Mouse (Mus musculus): ENCODE results near the gene Hfm1. TPM values are rescaled to one million over a fixed set of nuclear protein-coding genes. Genes with fewer than 3 reads are reported as not detected.
A peak's percentile ranks its signal among the peaks of the same experiment; 100 is the strongest.

The Hfm1 gene
- polyA plus RNA-seq, 1 experiment from 2014 or later, result 6.8 TPM

GRCm38 (mm10) chr5:106830775-106831174 is 95.3 kb downstream of the Hfm1 start:
- H3K36me3 ChIP-seq (replicated peaks), result no peaks in the 10 kb centered on the region
- H3K9me3 ChIP-seq, result no peaks in the 10 kb centered on the region
- no peak overlapping the region for H3K27ac ChIP-seq
- no peak overlapping the region for H3K4me2 ChIP-seq
- 84% methylated on average over 4 of the region's 4 CpGs for WGBS
- peaks cover 14% of the 10 kb centered on the region for H3K27me3 ChIP-seq
- ATAC-seq (ENCODE audit: low FRiP score), result no peak
- H3K9ac ChIP-seq, result no peak overlapping the region
- H3K4me3 ChIP-seq (replicated peaks), result no peak overlapping the region
- H3K4me1 ChIP-seq, result peaks cover 9% of the 10 kb centered on the region

GRCm38 (mm10) chr5:106826740-106827139 is 99.4 kb downstream of the Hfm1 start:
- no peaks in the 10 kb centered on the region for H3K9me3 ChIP-seq

GRCm38 (mm10) chr5:106826044-106826443 is 100.1 kb downstream of the Hfm1 start:
- no peak overlapping the region for H3K27ac ChIP-seq
- H3K27me3 ChIP-seq, result peaks cover 14% of the 10 kb centered on the region
- no peaks in the 10 kb centered on the region for H3K36me3 ChIP-seq (replicated peaks)
- H3K4me1 ChIP-seq, result peaks cover 11% of the 10 kb centered on the region
- ATAC-seq (ENCODE audit: low FRiP score), result no peak
- no peak overlapping the region for H3K9ac ChIP-seq
- peak overlapping the region; percentile 68 for H3K4me2 ChIP-seq
- H3K4me3 ChIP-seq (replicated peaks), result no peak overlapping the region
- H3K9me3 ChIP-seq, result no peaks in the 10 kb centered on the region
- WGBS, result 56% methylated on average over 8 of the region's 8 CpGs

More at GRCm38 (mm10) chr5:106826740-106827139, 99.4 kb downstream of the Hfm1 start:
- peaks cover 14% of the 10 kb centered on the region for H3K27me3 ChIP-seq
- no peak overlapping the region for H3K4me3 ChIP-seq (replicated peaks)
- H3K27ac ChIP-seq, result no peak overlapping the region
- H3K4me1 ChIP-seq, result peaks cover 11% of the 10 kb centered on the region
- no peak overlapping the region for H3K9ac ChIP-seq
- H3K4me2 ChIP-seq, result no peak overlapping the region
- no peak for ATAC-seq (ENCODE audit: low FRiP score)
- H3K36me3 ChIP-seq (replicated peaks), result no peaks in the 10 kb centered on the region

DNA sequence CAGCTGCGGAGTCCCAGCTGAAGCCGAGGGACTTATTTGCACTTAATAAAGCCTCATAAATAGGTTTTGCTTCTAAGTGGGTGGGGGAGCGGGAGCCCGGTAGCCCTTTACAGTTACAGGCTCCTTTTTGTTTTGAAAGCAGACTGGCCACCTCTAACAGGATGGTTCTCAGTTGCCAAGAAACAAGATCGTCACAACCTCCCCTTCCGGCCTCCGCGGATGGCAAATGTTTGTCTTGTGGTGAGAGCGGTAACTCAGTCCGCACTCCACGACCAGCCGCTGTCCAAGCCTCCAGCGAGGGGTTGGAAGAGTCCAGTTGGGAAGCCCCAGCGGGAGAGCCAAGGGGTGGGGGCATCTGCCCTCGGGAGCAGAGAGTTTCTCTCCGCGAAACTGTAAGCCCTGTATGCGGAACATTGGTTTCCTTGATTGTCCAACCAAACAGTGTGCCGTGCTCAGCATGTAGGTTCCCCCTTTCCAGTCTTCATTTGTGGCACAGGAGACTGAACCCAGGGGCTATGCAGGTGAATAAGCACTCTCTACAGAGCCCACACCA is 100.7 kb downstream of the Hfm1 start:
- H3K4me1 ChIP-seq, result peaks cover 11% of the 10 kb centered on the region
- WGBS, result 7% methylated on average over 19 of the region's 19 CpGs
- peak overlapping the region; percentile 68 for H3K4me2 ChIP-seq
- H3K36me3 ChIP-seq (replicated peaks), result no peaks in the 10 kb centered on the region
- peak; percentile 76 for ATAC-seq (ENCODE audit: low FRiP score)
- peaks cover 14% of the 10 kb centered on the region for H3K27me3 ChIP-seq
- H3K4me3 ChIP-seq (replicated peaks), result peak overlapping the region; percentile 37
- H3K9ac ChIP-seq, result peak overlapping the region; percentile 55
- H3K27ac ChIP-seq, result peak overlapping the region; percentile 66
- H3K9me3 ChIP-seq, result no peaks in the 10 kb centered on the region

DNA sequence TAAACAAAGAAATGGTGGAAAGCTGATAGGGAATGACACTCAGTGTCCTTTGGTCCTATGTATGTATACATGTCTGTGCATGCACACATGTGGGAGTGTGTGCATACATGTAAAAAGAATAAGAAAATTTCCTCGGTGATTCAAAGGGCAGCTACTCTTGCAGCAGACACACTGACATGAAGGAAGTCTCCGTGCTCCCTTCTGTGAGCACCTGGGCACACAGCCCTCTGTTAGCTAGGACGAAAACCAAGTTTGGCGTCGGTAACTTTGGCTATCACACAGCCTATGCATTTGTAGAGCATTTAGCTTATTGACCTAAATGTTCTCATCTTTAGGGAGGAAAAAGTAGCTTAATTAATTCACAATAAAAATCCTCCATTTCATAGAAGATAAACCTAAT is 101.4 kb downstream of the Hfm1 start:
- ATAC-seq (ENCODE audit: low FRiP score), result peak; percentile 28; the same call in 1 of the 2 replicates
- Histone ChIP-seq H3K27me3 (peaks cover 14% of the 10 kb centered on the region), H3K9ac (no peak overlapping the region), H3K4me3 (replicated peaks) (no peak overlapping the region), H3K4me2 (peak overlapping the region; percentile 68; the same call in 1 of the 2 replicates), H3K27ac (no peak overlapping the region), H3K4me1 (peaks cover 11% of the 10 kb centered on the region), H3K9me3 (no peaks in the 10 kb centered on the region), H3K36me3 (replicated peaks) (no peaks in the 10 kb centered on the region)
- 79% methylated on average over 5 of the region's 5 CpGs for WGBS

DNA sequence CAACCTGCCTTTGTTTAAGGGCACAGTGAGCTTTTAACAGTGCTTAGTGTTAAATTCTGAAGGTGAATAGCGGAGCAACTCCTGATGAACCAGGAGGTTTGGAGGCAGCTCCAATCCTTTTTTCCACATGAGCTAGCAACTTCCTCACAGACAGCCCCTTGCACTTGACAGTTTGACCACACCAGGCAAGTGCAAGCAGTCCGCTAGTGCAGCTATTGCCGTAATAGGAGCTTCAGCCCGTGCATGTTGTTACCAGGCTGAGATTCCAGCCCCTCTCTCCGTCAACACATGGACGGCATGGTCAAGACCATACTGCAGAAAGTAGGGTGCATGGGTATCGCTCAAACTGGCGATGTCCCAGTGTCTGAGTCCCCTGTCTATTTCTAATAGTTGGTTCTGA is 106.5 kb downstream of the Hfm1 start:
- Histone ChIP-seq H3K36me3 (replicated peaks) (no peaks in the 10 kb centered on the region), H3K4me3 (replicated peaks) (no peak overlapping the region), H3K9ac (no peak overlapping the region), H3K4me2 (no peak overlapping the region), H3K27ac (no peak overlapping the region), H3K27me3 (peaks cover 15% of the 10 kb centered on the region), H3K9me3 (no peaks in the 10 kb centered on the region), H3K4me1 (peaks cover 3% of the 10 kb centered on the region; the same call in 1 of the 2 replicates)
- WGBS, result 79% methylated on average over 8 of the region's 8 CpGs
- no peak for ATAC-seq (ENCODE audit: low FRiP score)

- H3K9ac ChIP-seq, result no peak overlapping the region
- peak overlapping the region; percentile 19; the same call in 1 of the 2 replicates for H3K4me2 ChIP-seq
- no peak for ATAC-seq (ENCODE audit: low FRiP score)
- peak overlapping the region; percentile 15 for H3K4me3 ChIP-seq (replicated peaks)
- H3K27me3 ChIP-seq, result peaks cover 23% of the 10 kb centered on the region
- H3K9me3 ChIP-seq, result no peaks in the 10 kb centered on the region
- no peak overlapping the region for H3K27ac ChIP-seq
- 58% methylated on average over 15 of the region's 15 CpGs for WGBS
- H3K4me1 ChIP-seq, result peaks cover 3% of the 10 kb centered on the region; the same call in 1 of the 2 replicates
- no peaks in the 10 kb centered on the region for H3K36me3 ChIP-seq (replicated peaks)
These were observed 110.0 kb downstream of the Hfm1 start for GRCm38 (mm10) chr5:106815923-106816654.

GRCm38 (mm10) chr5:106814611-106815010 is 111.5 kb downstream of the Hfm1 start:
- H3K4me3 ChIP-seq (replicated peaks), result no peak overlapping the region
- H3K36me3 ChIP-seq (replicated peaks), result no peaks in the 10 kb centered on the region
- H3K4me2 ChIP-seq, result no peak overlapping the region
- no peak overlapping the region for H3K27ac ChIP-seq
- 70% methylated on average over 6 of the region's 6 CpGs for WGBS
- no peak for ATAC-seq (ENCODE audit: low FRiP score)
- peaks cover 3% of the 10 kb centered on the region; the same call in 1 of the 2 replicates for H3K4me1 ChIP-seq
- no peak overlapping the region for H3K9ac ChIP-seq
- no peaks in the 10 kb centered on the region for H3K9me3 ChIP-seq
- H3K27me3 ChIP-seq, result peaks cover 26% of the 10 kb centered on the region

GRCm38 (mm10) chr5:106803094-106803493 is 123.0 kb downstream of the Hfm1 start:
- no peaks in the 10 kb centered on the region for H3K36me3 ChIP-seq (replicated peaks)
- peaks cover 13% of the 10 kb centered on the region for H3K27me3 ChIP-seq
- no peaks in the 10 kb centered on the region for H3K9me3 ChIP-seq
- peaks cover 12% of the 10 kb centered on the region for H3K4me1 ChIP-seq
- no peak overlapping the region for H3K4me3 ChIP-seq (replicated peaks)
- H3K27ac ChIP-seq, result no peak overlapping the region
- H3K4me2 ChIP-seq, result no peak overlapping the region
- 0 out of 2 replicates have a peak, but pooled peaks have one; percentile 15 for ATAC-seq (ENCODE audit: low FRiP score)
- WGBS, result 2% methylated on average over 12 of the region's 12 CpGs
- no peak overlapping the region for H3K9ac ChIP-seq

GRCm38 (mm10) chr5:106801886-106802798 is 124.0 kb downstream of the Hfm1 start:
- peak; percentile 74 for ATAC-seq (ENCODE audit: low FRiP score)
- peak overlapping the region; percentile 53 for H3K4me2 ChIP-seq
- peaks cover 13% of the 10 kb centered on the region for H3K27me3 ChIP-seq
- H3K9me3 ChIP-seq, result no peaks in the 10 kb centered on the region
- H3K27ac ChIP-seq, result no peak overlapping the region
- H3K4me1 ChIP-seq, result peaks cover 12% of the 10 kb centered on the region
- no peaks in the 10 kb centered on the region for H3K36me3 ChIP-seq (replicated peaks)
- WGBS, result 7% methylated on average over 32 of the region's 32 CpGs
- H3K4me3 ChIP-seq (replicated peaks), result peak overlapping the region; percentile 20; the same call in 1 of the 2 replicates
- no peak overlapping the region for H3K9ac ChIP-seq

DNA sequence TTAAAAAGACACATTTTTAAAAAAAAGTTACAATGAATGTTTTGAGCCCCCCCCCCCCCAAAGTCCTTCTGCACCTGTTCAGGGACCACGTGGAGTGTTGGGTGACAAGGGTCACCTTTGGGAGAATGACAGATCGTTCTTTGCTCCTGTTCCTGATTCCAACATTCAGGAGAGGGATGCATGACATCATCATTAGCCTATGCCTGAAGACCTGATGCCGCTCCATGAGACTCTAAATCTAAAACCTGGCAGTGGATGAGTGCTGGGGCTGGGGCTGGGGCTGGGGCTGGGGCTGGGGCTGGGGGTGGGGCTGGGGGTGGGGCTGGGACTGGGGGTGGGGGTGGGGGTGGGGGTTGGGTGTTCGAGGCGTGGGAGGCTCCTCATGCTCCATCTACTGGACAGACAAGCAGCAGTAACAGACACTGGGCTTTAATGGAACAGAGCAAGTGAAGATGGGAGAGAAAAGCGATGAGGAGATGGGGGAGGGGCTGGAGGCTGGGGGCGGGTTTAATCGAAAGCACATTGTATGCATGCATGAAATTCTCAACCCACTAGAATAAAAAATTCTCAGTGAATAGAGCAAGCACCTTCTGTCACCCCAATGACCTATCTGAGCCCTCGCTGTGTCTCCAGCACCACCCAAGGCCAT is 124.8 kb downstream of the Hfm1 start:
- Histone ChIP-seq H3K9ac (no peak overlapping the region), H3K36me3 (replicated peaks) (no peaks in the 10 kb centered on the region), H3K27me3 (peaks cover 13% of the 10 kb centered on the region), H3K27ac (no peak overlapping the region), H3K4me2 (no peak overlapping the region), H3K4me3 (replicated peaks) (no peak overlapping the region), H3K4me1 (peaks cover 12% of the 10 kb centered on the region), H3K9me3 (no peaks in the 10 kb centered on the region)
- ATAC-seq (ENCODE audit: low FRiP score), result no peak
- WGBS, result 22% methylated on average over 9 of the region's 9 CpGs

GRCm38 (mm10) chr5:106797896-106798295 is 128.2 kb downstream of the Hfm1 start:
- 52% methylated on average over 5 of the region's 5 CpGs for WGBS
- Histone ChIP-seq H3K9ac (no peak overlapping the region), H3K9me3 (no peaks in the 10 kb centered on the region), H3K4me3 (replicated peaks) (no peak overlapping the region), H3K27ac (no peak overlapping the region), H3K4me1 (peaks cover 12% of the 10 kb centered on the region), H3K27me3 (peaks cover 18% of the 10 kb centered on the region), H3K4me2 (no peak overlapping the region), H3K36me3 (replicated peaks) (no peaks in the 10 kb centered on the region)
- no peak for ATAC-seq (ENCODE audit: low FRiP score)
